Mouse (Mus musculus) adrenal gland, postnatal 25 days (tissue): ENCODE measurements around the gene Agap1. TPM values are rescaled to one million over a fixed set of nuclear protein-coding genes. Genes with fewer than 3 reads are reported as not detected.
"Not testable (repeated sequence)": the region's sequence is repeated elsewhere in the genome, so short reads cannot be mapped to it uniquely, and the experiment has no call there.

ENCODE experiments used
- DNase-seq: peaks from one replicate; pipeline ENCODE4 v3.0.0; 2021; ENCODE audit warnings: mixed read lengths
- total RNA-seq: library from RNA; stranded (reverse); gene quantifications from 2 replicates; pipeline ENCODE4 v1.2.3, GENCODE M21; 2021

Agap1 gene
- total RNA-seq, 1 experiment from 2014 or later: 55.0 TPM

DNA sequence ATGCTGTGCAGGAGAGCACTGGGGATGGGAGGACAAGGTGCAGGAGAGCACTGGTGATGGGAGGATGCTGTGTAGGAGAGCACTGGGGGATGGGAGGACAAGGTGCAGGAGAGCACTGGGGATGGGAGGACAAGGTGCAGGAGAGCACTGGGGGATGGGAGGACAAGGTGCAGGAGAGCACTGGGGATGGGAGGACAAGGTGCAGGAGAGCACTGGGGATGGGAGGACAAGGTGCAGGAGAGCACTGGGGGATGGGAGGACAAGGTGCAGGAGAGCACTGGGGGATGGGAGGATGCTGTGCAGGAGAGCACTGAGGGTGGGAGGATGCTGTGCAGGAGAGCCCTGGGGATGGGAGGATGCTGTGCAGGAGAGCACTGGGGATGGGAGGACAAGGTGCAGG lies 47.3 kb downstream of the Agap1 start:
- not testable (repeated sequence) for DNase-seq

DNA sequence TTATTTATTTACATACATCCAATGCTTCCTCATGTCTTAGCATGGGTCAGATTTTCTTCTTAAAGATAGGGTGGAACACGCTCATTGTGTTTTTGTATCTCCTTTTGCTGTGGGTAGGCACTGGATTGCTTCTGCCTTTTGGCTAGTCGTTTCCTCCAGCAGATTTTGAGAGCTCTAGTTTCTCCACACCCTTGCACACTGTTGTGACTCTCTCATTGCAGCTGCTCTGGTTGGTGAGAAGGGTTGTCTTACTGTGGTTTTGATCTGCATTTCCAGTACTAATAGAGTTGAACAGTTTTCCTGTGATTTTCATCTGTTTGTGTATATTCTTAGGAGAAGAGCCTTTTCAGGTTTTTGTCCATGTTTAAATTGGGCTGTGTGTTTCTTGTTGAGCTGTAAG lies 54.6 kb downstream of the Agap1 start:
- DNase-seq: no peak

DNA sequence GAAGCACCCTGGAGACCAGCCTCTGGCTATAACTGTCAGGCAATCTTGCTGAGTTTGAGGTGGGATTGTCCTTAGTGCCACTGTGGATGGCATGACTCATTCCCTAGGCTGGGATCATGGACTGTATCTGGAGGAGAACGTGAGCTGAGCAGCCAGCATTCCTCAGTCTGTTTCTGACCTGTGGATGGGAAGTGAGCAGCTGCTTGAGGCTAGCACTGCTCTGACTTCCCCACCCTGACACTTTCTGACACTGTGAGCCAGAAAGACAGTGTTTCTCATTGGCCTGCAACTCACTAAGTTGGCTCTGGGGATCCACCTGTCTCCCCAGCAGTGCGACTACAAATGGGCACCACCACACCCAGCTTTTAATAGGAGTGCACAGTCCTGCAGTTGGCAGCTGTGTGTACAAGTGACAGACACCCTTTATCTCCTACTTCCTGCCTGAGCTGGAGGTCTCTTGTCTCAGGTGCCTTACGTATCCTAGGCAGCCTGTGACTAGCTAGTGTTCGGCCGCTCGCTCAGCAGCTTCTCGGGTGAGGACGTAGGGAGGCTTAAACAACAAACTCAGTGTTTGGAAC lies 55.2 kb downstream of the Agap1 start:
- no peak for DNase-seq

DNA sequence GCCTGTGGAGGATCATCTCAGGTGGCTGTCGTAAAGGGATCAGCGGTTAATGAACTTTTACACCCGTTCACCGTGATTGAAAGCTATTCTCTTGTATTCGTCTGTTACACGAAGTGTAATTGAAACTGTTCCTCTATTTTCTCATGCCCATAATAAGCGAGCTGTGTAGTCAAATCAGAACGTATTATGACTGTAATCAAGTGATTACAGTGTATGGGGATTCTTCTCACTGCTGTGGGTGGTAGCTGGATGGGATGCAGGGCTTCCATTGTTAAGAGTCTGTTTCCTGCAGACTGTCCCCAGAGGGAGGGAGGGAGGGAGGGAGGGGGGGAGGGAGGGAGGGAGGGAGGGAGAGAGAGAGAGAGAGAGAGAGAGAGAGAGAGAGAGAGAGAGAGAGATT lies 56.1 kb downstream of the Agap1 start:
- DNase-seq: no peak

DNA sequence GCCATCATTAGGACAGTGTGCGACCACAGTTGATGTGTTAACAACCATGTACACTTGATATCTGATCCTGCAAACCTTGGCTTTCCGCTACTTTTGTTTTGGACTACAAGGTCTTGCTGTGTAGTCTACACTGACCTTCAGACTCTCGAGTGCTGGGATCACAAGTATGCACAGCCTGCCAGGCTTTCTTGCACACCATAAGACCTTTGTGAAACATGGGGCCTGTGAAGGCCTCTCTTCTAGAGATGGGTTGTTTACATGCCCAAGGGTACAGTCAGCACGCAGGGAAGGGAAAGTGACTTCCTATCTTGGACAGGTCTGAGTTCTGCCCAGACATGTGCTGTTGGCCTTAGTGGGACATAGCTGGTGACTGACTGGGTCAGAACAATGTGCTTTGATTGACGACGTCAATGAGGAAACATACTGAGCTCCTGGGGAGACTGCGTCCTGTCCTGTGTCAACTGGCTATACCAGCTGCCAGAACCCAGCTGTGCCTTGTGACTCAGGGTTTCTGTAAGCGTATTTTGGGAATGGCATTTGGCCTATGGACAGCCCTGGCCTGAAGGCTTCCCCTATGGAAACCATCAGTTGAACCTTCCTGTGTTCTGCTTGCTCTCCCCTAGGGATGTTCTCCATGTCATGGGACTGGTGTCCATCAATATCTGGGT lies 59.1 kb downstream of the Agap1 start:
- no peak for DNase-seq

DNA sequence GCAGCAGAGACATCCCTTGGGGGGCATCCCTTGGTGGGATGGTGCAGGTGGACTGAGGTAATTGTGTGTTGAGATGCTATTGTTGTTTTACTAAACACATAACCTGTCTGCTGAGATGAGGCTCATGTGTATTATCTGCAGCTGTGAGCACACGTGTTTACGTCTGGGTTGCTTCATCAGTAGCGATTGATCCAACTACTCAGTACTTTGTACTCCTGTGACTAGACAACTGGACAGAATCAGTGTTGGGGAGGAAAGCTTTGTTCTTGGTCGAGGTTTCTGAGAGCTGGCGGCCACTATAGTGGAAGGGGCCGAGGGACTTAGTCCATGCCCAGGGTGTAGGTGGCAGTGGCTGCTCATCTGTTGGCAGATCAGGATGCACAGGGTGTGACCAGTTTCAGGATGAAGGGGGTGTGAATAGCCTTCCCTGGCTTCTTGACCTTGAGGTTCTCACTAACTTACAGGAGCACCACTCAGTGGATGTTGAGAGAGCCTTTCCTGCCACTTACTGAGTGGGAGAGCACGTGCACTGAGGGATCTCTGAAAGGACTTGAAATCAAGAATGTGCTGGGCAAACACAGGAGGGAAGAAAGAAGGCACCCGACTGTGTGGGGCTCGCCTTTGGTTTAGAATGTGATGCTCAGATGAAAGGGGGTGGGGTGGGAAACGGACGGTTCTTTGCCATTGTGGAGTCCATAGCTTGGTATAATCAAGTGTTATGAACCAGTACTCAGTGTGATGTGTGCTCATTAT lies 61.4 kb downstream of the Agap1 start:
- DNase-seq: no peak

DNA sequence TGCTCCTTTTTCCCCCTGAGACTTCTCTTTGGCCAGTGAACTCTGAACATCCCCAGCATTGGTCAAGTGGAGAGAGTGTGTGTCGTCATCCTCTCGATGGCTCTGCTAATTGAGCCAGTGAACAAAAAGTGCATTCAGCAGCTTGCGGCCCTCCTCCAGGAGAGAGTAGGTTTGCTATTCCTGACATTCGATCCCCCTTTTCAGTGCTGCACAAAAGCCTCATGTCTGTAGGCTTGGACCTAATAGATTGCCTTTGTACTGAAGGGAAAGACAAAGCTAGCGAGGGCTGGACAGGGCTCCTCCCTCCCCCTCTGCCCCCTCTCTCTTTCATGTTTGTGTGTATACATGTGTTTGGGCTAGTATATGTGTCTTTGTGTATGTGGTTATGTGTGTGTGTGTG lies 63.2 kb downstream of the Agap1 start:
- DNase-seq: no peak

DNA sequence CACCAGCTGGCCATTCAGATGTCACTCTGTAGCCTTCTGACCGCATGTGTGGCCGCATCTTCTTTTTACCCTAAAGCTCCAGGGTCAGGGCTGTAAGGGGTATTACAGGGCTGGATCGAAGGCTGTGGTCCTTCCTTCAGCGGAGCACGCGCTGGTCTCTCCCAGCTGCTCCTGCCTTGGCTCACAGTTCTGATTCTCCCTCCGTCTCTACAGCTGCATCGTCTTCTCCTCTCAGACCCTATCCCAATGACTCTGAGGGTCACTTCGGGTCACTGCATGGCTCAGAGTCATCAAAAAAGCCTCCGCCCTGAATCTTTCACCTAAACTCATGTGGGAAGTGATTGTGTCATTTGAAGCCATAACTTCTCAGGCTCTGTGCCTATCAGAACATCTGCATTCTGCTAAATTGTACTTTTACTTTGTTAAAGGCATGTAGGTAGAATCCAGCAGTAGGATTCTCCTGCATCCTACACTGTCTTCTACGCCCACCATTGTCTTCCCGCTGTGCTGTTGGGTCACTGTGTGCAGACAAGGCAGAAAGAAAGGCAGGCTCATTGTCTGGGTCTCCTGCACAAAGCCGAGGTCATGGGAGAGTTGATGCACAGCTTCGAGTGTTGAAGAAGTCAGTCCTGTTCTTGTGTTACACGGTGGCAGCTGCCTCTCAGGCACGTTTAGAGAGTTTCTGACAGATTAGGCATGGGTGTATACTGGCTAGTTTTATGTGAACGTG lies 65.5 kb downstream of the Agap1 start:
- no peak for DNase-seq

DNA sequence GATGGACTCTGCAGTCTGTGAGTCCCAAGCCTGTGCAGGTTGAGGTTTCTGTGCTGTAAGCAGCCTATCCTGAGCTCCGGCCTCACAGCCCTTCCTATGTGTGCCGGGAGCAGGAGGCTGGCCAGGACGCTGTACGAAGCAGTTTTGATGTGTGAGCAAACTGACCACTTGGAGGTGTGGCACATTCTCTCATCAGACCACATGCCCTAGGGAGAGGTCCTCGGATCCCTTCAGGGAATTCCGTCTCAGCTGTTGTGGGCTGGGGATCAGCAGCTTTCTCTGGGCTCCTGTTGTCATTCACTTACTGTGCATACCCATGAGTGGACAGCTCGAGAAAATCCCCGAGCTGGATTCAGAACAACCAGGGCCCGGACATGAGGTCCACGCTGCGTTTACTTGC lies 66.8 kb downstream of the Agap1 start:
- no peak for DNase-seq

DNA sequence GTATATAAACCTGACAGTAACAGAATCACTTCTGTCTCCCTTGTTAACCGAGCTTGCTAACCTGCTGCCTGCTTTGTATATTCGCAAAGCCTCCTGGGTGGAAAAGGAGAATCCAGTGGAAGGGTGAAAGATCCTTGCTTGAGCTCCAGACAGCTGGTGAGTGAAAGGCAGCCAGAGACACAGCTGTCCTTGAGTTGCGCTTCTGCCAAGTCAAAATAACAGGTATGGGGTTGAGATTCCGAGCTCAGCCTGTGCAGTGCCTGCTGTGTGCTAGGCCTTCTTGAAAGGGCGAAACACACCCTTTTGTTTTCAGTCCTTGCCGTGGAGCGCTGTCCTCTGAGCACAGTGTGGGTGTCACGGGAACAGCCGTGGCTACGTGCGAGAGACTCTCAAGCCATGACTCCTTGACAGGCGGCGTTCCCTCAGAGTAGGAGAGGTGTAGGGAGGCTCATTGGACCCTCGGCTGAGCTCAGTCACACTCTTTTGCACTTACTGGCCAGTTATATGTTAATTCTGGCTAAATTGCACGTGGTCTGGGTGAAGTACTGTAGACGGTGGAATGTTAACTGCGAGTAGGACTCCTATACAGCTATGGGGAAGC lies 67.4 kb downstream of the Agap1 start:
- DNase-seq: no peak

DNA sequence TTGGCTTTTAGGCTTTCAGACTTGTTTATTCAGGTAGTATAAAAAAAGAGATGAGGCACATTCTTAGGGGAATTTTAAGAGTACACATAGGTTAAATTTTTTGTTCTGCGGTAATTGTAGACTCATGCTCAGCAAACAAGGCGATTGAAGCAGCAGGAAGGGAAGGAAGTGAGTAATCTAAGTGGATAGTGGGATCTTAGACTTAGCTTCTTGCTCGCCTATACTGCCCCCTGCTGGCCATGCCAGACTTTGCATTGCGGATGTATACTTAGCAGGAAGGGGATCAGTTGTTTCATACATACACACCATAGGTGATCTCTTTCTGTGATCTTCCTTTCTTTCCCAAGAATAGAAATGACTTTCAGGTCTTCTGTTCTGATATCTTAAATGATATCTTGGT lies 69.8 kb downstream of the Agap1 start:
- DNase-seq: peak; percentile 94

DNA sequence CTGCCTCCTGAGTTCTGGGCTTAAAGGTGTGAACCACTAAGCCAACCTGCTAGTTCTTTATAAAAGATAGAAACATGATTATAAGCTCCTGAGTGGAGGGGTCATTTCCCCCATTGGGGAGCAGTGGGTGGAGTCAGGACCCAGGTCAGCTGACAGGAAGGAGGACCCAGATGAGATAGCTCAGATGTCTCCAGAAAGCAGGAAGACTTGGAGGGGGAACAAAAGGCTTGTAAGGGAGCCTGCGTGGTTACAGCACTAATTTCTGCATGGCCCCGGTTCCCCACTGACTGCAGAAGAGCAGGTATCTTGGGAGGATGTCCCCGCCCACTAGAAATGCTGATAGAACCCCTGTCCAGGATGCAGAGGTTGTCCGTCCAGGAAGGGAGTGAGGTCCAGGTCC lies 70.4 kb downstream of the Agap1 start:
- no peak for DNase-seq

DNA sequence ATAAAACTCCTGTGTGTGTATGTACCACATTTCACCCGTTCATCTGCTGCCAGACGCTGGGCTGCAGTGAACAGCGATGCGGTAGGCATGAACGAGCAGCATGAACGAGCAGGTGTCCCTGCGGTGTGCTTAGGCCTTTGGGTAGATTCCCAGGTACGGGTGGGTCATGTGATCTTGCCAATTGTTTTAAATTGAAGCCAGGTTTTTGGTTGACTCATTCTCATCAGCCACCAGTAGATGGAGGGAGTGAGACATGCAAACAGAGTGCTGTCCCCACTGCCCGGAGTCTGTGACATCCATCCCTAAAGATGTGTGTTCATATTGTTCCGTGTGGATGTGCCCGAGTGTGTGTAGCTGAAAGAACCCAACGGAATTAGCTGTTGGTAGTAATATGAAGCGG lies 71.2 kb downstream of the Agap1 start:
- DNase-seq: peak; percentile 50

DNA sequence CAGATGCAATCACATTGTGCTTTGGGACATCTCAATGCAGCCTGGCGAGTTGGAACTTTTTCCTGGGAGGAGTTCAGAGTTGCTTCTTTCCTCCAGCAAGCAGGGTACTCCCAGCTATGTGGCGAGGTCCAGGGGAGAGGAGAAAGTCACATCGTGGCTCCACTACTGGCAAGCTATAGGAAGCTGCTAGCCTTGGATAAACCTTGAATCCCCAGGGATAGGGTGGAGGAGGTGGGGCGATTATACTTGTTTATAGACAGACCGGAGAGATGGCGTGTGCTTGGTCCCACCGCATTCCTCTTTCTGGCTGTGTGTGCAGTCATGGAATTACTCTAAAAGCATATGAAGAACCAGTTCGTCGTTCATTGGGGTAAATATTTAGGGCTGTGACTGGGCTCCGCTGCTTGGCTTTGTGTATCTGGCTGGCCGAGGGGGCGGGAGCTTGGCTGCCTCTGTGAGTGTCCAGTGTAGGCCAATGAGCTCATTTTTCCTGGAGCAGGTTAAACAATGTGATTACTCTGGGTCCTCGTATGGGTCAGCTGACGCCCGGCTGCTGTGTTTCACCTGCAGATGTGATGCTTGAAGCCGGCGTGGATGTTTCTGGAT lies 74.2 kb downstream of the Agap1 start:
- no peak for DNase-seq

DNA sequence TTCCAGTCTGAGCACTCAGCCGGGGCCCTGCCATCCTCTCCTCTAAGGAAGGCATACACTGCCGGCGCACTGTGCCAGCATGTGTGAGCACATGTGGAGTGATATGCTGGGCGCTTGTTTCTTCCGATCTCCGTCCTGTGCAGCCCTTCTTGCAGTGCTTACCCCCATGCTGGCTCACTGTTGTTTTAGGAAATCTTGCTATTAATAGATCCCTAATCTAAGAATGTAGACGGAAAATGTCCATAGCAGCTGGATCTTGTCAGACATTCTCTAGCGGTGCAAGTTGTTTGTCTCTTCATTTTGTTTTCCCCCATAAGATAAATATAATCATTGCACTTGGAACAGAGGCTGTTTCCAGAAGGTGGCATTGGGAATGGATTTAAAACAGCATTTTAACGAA lies 79.1 kb downstream of the Agap1 start:
- no peak for DNase-seq

DNA sequence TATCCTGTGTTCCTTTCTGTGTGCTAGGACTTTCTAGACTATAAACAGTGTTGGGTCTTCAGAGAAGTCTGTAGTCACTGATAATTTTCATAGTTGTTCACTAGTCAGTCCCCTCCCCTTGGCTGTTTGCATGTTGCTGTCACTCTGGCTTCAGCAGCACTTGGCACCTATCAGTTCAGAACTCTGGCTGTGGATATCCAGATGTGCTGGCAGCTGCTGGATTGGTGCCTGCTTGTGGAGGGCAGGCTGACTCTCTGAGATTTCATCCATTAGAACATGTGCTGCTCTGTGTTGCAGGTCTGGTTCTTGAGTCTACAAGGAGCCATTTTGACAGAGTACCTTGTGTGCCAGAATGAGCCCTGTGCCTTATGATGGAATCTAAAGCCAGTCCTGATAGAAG lies 80.6 kb downstream of the Agap1 start:
- DNase-seq: no peak

DNA sequence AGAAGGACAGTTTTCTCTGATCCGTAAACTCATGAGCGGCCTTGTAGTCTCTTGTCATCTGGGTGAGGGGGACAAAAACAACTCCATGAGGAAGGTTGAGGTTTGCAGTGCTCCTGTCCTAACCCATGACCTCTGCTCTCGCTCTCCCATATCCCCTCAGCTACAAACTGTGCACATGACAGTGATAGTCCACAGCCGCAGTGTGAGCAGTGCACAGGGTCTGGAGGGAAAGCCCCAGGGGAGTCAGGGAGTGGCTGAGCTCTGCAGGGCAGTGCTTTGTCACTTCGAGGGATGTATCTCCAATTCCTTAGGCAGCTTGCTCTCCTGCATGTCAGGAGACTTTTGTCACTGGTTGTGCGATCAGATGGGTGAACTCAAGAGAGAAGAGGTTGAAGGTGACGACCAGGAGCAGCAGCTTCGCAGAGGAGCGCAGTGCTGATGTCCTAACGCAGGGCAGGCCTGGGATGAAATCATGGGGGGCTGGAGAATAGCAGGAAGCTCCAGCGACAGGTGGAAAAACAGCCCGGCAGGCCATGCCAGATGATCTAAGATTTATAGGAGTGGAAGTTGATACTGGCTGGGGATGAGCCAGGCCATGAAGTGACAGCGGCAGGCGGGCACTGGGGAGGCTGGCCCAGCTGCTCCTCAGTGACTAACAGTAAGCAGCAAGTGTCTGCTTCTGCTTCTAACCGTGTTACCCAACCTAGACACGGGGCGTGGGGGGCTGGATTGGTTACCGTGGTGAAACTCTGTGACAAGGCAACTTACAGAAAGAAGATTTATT lies 83.7 kb downstream of the Agap1 start:
- peak; percentile 26 for DNase-seq

DNA sequence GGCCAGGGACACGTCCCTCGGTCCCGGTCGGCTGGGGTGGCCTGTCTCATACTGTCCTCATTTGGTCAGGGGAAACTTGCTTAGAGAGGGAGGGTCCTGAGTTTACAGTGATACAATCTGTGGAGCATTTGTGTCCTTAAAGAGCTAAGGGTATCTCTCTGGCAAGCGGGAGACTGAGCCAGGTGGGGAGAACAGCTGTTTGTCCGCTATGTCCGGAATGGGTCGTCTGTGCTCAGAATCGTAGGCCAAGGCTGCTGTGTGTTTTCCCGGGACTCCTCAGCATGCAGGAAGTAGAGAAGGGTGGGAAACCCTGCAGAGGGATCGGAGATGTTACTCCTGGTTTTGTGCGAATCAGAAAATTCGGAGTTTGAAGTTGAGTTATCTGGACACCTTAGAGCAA lies 84.5 kb downstream of the Agap1 start:
- no peak for DNase-seq

DNA sequence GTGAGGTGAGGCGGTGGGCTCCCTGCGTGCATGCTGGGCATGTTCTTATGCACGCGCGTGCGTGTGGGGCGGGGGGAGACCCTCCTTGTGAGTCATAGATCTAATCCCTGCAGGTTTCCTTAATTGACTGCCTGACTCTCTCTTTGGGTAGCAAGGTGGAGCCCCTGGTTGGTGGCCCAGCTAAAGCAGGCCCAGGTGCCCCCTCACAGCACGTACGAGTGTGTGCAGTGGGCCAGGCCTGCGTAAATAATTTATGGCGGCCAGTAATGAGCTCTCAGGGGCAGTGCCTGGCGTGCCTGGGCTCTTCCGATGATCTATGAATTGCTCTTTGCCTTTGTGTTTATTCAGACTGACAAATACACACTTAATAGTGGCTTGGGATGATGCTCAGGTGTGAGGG lies 86.5 kb downstream of the Agap1 start:
- DNase-seq: no peak

DNA sequence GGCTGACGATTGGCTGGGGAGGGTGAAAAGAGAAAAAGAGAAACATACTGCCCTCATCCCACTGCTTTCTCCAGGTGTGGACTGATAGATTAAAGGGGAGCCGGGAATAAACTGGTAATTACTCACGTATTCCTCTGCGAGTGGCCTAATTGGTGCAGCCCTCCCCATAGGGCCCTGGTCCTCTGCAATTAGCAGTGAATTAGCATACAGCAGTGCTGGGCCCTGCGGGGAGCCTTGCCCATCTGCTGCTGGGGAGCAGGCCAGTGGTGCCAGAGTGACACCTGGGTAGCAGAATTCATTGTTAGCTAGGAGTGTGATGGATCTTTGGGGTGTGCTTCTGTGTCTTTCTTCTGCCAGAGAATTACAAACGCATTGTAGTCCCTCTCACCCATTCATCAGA lies 87.9 kb downstream of the Agap1 start:
- no peak for DNase-seq

DNA sequence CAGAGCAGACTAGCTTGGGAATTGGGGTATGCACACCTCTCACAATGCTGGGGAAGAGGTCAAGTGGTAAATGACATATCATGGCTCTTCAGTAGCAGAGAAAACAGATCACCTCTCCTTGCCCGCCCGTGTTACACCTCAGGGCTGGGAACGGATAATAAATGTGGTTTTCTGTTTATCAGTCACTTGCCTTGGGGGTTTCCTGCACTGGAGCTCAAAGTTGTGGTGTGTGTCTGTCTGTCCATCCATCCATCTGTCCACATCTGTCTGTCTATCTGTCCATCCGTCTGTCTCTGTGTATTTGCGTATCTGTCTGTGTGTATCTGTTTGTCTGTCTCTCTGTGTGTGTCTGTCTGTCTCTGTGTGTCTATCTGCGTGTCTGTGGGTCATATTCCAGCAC lies 88.7 kb downstream of the Agap1 start:
- no peak for DNase-seq

DNA sequence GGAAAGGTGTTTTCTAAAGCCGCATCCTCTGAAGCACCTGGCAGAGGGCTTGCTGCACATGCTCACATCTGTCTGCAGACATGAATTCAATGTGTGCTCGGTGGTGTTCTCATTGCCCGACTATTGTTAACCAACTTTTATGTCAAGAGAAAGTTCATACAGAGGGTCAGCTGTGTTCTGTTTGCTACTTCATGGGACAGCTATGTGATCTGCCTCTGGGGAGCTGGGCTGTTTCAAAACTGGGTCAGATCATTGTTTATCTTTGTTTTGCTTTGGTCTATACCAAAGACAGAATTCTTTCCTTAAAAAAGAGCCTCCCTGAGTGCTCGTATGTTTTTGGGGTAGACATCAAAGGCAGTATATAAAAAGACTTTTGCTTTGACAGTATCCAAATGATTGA lies 89.5 kb downstream of the Agap1 start:
- DNase-seq: no peak
